Mouse (Mus musculus) olfactory bulb, adult 2 months (tissue): ENCODE measurements around the gene Jade1. TPM values are rescaled to one million over a fixed set of nuclear protein-coding genes. Genes with fewer than 3 reads are reported as not detected.

ENCODE experiments used
- H3K27ac ChIP-seq: fragments of 200-500 bp; 2 replicates; pipeline ENCODE4 v1.5.1; 2012; ENCODE audit warnings: low read depth, low read length; ENCODE audit not compliant: insufficient read depth
- H3K4me1 ChIP-seq: fragments of 200-500 bp; 2 replicates; pipeline ENCODE4 v1.6.1; 2012; ENCODE audit warnings: low read length; ENCODE audit not compliant: control insufficient read depth, insufficient read depth
- H3K4me3 ChIP-seq: fragments of 200-500 bp; 2 replicates; pipeline ENCODE4 v1.5.1; 2012; ENCODE audit warnings: mild to moderate bottlenecking, low read depth, low read length, moderate library complexity; ENCODE audit not compliant: insufficient read depth
- CTCF ChIP-seq: fragments of 200-500 bp; IDR thresholded peaks from 2 replicates; pipeline ENCODE4 v1.5.1; 2012; ENCODE audit warnings: low read depth, mild to moderate bottlenecking, low read length, moderate library complexity; ENCODE audit not compliant: insufficient read depth
- POLR2A ChIP-seq: fragments of 200-500 bp; IDR thresholded peaks from 2 replicates; pipeline ENCODE4 v1.6.1; 2012; ENCODE audit warnings: mild to moderate bottlenecking, low read depth, low read length, moderate library complexity; ENCODE audit not compliant: insufficient read depth
- WGBS: fragments of 180-500 bp; shearing (Covaris S2); methylation state at CpG from one replicate; pipeline ENCODE4 v1.1.7; 2018; 5-methylcytosine and 5-hydroxymethylcytosine counted together
- polyA plus RNA-seq: library from polyadenylated mRNA; stranded (reverse); fragments of >200 nt; gene quantifications from 2 replicates; pipeline ENCODE4 v1.2.4, GENCODE M21; 2012; ENCODE audit warnings: low replicate concordance; ENCODE audit not compliant: missing spikeins, insufficient read depth, insufficient read length

Gene Jade1
- polyA plus RNA-seq, 1 experiment: not detected

GRCm38 (mm10) chr3:41601226-41602020, 45.9 kb downstream of the Jade1 start:
- peaks cover 49% of the 10 kb centered on the region for H3K4me1 ChIP-seq
- no peak for TF ChIP-seq POLR2A
- TF ChIP-seq CTCF: no peak
- no peak overlapping the region for H3K4me3 ChIP-seq
- 82% methylated on average over 9 of the region's 9 CpGs for WGBS
- no peak overlapping the region for H3K27ac ChIP-seq

DNA sequence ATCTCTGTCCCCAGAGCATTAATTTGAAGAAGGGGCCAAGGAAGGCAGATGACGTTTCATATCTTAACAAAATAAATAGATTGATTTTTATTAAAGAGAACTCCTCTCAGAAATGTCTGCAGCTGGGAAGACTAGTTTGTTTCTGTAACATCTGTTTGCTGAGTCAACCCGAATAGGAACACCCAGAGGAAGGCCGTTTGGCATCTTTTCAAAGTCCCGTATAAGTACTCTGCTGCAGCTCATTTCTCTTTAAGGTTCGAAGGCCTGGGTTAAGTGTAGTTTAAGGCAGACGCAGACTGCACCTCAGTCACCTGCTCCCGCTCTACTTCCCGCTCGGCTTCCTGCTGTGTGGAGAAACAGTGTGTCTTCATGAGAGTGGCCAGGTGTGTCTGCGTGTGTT, 47.4 kb downstream of the Jade1 start:
- 0 out of 2 replicates have a peak overlapping the region, but pooled peaks have one; percentile 20 for H3K27ac ChIP-seq
- H3K4me3 ChIP-seq: no peak overlapping the region
- peaks cover 56% of the 10 kb centered on the region for H3K4me1 ChIP-seq
- WGBS: 34% methylated on average over 10 of the region's 10 CpGs
- TF ChIP-seq POLR2A: no peak
- TF ChIP-seq CTCF: no peak

GRCm38 (mm10) chr3:41603470-41604019, 48.0 kb downstream of the Jade1 start:
- WGBS: 46% methylated on average over 5 of the region's 5 CpGs
- peak overlapping the region; percentile 20; the same call in 1 of the 2 replicates for H3K27ac ChIP-seq

GRCm38 (mm10) chr3:41604629-41605321, 49.2 kb downstream of the Jade1 start:
- WGBS: 92% methylated on average over 12 of the region's 12 CpGs
- H3K4me1 ChIP-seq: peaks cover 42% of the 10 kb centered on the region
- TF ChIP-seq CTCF (no peak), POLR2A (no peak)
- H3K4me3 ChIP-seq: no peak overlapping the region
- H3K27ac ChIP-seq: peak overlapping the region; percentile 42

More at GRCm38 (mm10) chr3:41603470-41604019, 48.0 kb downstream of the Jade1 start:
- Histone ChIP-seq H3K4me3 (no peak overlapping the region), H3K4me1 (peaks cover 51% of the 10 kb centered on the region)
- TF ChIP-seq CTCF (no peak), POLR2A (no peak)

- 52% methylated on average over 13 of the region's 13 CpGs for WGBS
- peak overlapping the region; percentile 26 for H3K27ac ChIP-seq
- peaks cover 36% of the 10 kb centered on the region for H3K4me1 ChIP-seq
- no peak overlapping the region for H3K4me3 ChIP-seq
- TF ChIP-seq CTCF: no peak
- TF ChIP-seq POLR2A: no peak
These were observed 50.2 kb downstream of the Jade1 start for GRCm38 (mm10) chr3:41605601-41606329.

DNA sequence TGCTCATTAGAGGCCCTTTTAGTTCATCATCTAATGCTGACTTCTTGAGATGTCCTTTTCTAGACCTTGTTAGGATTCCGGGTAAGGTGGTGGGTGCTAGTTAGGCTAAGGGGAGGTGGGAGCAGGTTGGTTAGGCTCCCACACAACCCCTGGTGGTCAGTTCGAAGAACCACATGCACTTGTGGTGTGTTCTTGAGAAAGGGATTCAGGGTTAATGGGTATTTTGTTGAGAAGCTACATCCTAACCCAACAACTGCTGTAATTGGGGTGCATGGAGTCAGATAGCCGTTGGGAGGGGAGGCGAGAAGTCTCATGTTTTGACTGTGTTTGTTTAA, 50.8 kb downstream of the Jade1 start:
- TF ChIP-seq POLR2A: no peak
- no peak for TF ChIP-seq CTCF
- H3K4me3 ChIP-seq: no peak overlapping the region
- peaks cover 36% of the 10 kb centered on the region for H3K4me1 ChIP-seq
- WGBS: 64% methylated on average over 4 of the region's 4 CpGs
- H3K27ac ChIP-seq: peak overlapping the region; percentile 26; the same call in 1 of the 2 replicates

DNA sequence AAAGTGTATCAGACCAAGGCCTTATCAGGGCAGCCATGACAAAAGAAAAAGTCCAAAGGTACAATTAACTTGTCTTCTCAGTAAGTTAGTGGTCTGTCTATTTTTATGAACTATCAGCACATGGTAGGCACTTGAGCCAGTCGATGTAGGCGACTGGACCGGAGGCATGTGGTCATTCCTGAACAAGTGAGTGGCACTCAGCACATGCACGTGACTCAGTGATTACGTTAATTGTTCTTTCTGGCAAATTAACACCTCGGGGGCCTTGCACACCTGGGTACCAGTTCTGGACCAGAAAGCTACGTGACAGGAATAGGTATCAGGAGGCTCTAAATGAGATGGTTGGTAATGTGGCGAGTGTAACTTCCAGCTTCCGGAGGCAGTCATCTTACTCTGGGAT, 51.5 kb downstream of the Jade1 start:
- H3K4me1 ChIP-seq: peaks cover 36% of the 10 kb centered on the region
- TF ChIP-seq POLR2A (no peak), CTCF (no peak)
- no peak overlapping the region for H3K4me3 ChIP-seq
- H3K27ac ChIP-seq: no peak overlapping the region
- 80% methylated on average over 9 of the region's 9 CpGs for WGBS

DNA sequence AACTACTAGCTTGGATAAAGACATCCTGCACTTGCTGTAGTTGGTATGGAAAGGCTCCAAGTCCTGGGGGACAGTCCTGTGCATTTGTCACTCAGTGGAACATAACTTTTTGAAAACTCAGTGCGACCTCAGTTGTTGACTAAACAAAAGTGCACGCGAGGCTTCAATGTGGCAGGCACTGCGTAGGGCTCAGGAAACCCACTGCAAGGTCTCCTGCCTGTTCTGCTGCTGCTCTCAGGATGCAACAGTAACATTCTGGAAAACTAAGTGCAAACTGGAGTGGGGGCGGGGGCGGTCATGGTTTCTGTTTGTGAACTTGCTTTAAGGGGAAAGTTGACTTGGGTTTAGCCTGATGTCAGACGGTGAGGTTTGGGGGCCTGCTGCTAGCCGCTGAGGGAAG, 51.9 kb downstream of the Jade1 start:
- H3K4me1 ChIP-seq: peaks cover 36% of the 10 kb centered on the region
- no peak overlapping the region for H3K27ac ChIP-seq
- H3K4me3 ChIP-seq: no peak overlapping the region
- TF ChIP-seq POLR2A (no peak), CTCF (no peak)
- WGBS: 82% methylated on average over 8 of the region's 8 CpGs

- no peak for TF ChIP-seq CTCF
- TF ChIP-seq POLR2A: no peak
- 94% methylated on average over 5 of the region's 5 CpGs for WGBS
- peaks cover 29% of the 10 kb centered on the region for H3K4me1 ChIP-seq
- H3K27ac ChIP-seq: no peak overlapping the region
- H3K4me3 ChIP-seq: no peak overlapping the region
These were observed 53.5 kb downstream of the Jade1 start for GRCm38 (mm10) chr3:41609071-41609470.
